Mouse (Mus musculus): ENCODE measurements around the gene Dhrs3. TPM values are rescaled to one million over a fixed set of nuclear protein-coding genes. Genes with fewer than 3 reads are reported as not detected.

Dhrs3 gene
- polyA plus RNA-seq, 1 experiment = 322 TPM

GRCm38 (mm10) chr4:144898036-144898649 lies 5.5 kb downstream of the Dhrs3 start:
- peak; percentile 93 for DNase-seq
- H3K27ac ChIP-seq (ENCODE audit: insufficient read depth, low read depth, low read length) = peak overlapping the region; percentile 88
- 51% methylated on average over 6 of the region's 6 CpGs for WGBS
- no peaks in the 10 kb centered on the region for H3K27me3 ChIP-seq (replicated peaks; ENCODE audit: control insufficient read depth, insufficient read depth, low read length)
- H3K36me3 ChIP-seq (ENCODE audit: control insufficient read depth, insufficient read depth, low read length) = peaks cover 1% of the 10 kb centered on the region; the same call in 1 of the 2 replicates
- no peak overlapping the region for H3K4me3 ChIP-seq (ENCODE audit: insufficient read depth, low read depth, low read length)
- TF ChIP-seq POLR2A (IDR thresholded peaks at IDR 0.05; ENCODE audit: low read depth, low read length) = no peak
- no peak for TF ChIP-seq CTCF (conservative IDR thresholded peaks at IDR 0.05; ENCODE audit: insufficient read depth, insufficient read length, low read depth, low read length)
- peaks cover 60% of the 10 kb centered on the region for H3K4me1 ChIP-seq (ENCODE audit: control insufficient read depth, insufficient read depth, low read length)

GRCm38 (mm10) chr4:144898737-144899136 lies 6.1 kb downstream of the Dhrs3 start:
- Histone ChIP-seq H3K27me3 (replicated peaks; ENCODE audit: control insufficient read depth, insufficient read depth, low read length) (no peaks in the 10 kb centered on the region), H3K36me3 (ENCODE audit: control insufficient read depth, insufficient read depth, low read length) (peaks cover 1% of the 10 kb centered on the region; the same call in 1 of the 2 replicates), H3K27ac (ENCODE audit: insufficient read depth, low read depth, low read length) (peak overlapping the region; percentile 1; the same call in 1 of the 2 replicates), H3K4me1 (ENCODE audit: control insufficient read depth, insufficient read depth, low read length) (peaks cover 66% of the 10 kb centered on the region), H3K4me3 (ENCODE audit: insufficient read depth, low read depth, low read length) (no peak overlapping the region)
- TF ChIP-seq POLR2A (IDR thresholded peaks at IDR 0.05; ENCODE audit: low read depth, low read length) = no peak
- no peak for TF ChIP-seq CTCF (conservative IDR thresholded peaks at IDR 0.05; ENCODE audit: insufficient read depth, insufficient read length, low read depth, low read length)
- no peak for DNase-seq
- 72% methylated on average over 2 of the region's 2 CpGs for WGBS

- Histone ChIP-seq H3K4me3 (ENCODE audit: insufficient read depth, low read depth, low read length) (no peak overlapping the region), H3K4me1 (ENCODE audit: control insufficient read depth, insufficient read depth, low read length) (peaks cover 79% of the 10 kb centered on the region), H3K27ac (ENCODE audit: insufficient read depth, low read depth, low read length) (peak overlapping the region; percentile 95), H3K36me3 (ENCODE audit: control insufficient read depth, insufficient read depth, low read length) (peaks cover 1% of the 10 kb centered on the region; the same call in 1 of the 2 replicates), H3K27me3 (replicated peaks; ENCODE audit: control insufficient read depth, insufficient read depth, low read length) (no peaks in the 10 kb centered on the region)
- WGBS = 32% methylated on average over 5 of the region's 5 CpGs
- peak; percentile 70 for DNase-seq
- no peak for TF ChIP-seq POLR2A (IDR thresholded peaks at IDR 0.05; ENCODE audit: low read depth, low read length)
- TF ChIP-seq CTCF (conservative IDR thresholded peaks at IDR 0.05; ENCODE audit: insufficient read depth, insufficient read length, low read depth, low read length) = no peak
These were observed 9.0 kb downstream of the Dhrs3 start for GRCm38 (mm10) chr4:144901561-144902111.

- peaks cover 80% of the 10 kb centered on the region for H3K4me1 ChIP-seq (ENCODE audit: control insufficient read depth, insufficient read depth, low read length)
- H3K27me3 ChIP-seq (replicated peaks; ENCODE audit: control insufficient read depth, insufficient read depth, low read length) = no peaks in the 10 kb centered on the region
- no peak overlapping the region for H3K4me3 ChIP-seq (ENCODE audit: insufficient read depth, low read depth, low read length)
- H3K36me3 ChIP-seq (ENCODE audit: control insufficient read depth, insufficient read depth, low read length) = peaks cover 1% of the 10 kb centered on the region; the same call in 1 of the 2 replicates
- H3K27ac ChIP-seq (ENCODE audit: insufficient read depth, low read depth, low read length) = peak overlapping the region; percentile 95
- DNase-seq = no peak
- 97% methylated on average over 1 of the region's 1 CpGs for WGBS
- TF ChIP-seq POLR2A (IDR thresholded peaks at IDR 0.05; ENCODE audit: low read depth, low read length) = no peak
These were observed 10.5 kb downstream of the Dhrs3 start for GRCm38 (mm10) chr4:144903088-144903487.

DNA sequence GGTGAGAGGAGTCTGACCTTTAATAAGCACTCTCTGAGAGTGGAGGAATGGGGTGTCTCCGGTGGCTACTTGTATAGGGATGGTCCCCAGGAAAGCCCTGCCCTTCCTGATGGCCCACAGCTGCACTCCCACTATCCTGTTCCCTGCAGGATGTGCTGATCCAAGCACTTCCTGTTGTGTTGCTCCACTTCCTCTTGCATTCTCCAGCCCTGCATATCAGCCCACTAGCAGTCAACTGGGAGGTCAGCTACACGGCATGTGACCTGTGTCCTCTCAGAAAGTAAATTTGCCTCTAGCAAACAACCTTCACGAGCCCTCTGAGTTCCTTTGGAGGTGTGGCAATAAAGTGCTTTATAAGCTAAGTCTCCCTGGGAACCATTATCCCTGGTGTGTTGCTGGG lies 11.3 kb downstream of the Dhrs3 start:
- TF ChIP-seq CTCF (conservative IDR thresholded peaks at IDR 0.05; ENCODE audit: insufficient read depth, insufficient read length, low read depth, low read length) (no peak), POLR2A (IDR thresholded peaks at IDR 0.05; ENCODE audit: low read depth, low read length) (no peak)
- H3K27me3 ChIP-seq (replicated peaks; ENCODE audit: control insufficient read depth, insufficient read depth, low read length) = no peaks in the 10 kb centered on the region
- H3K4me3 ChIP-seq (ENCODE audit: insufficient read depth, low read depth, low read length) = no peak overlapping the region
- DNase-seq = peak; percentile 93
- 11% methylated on average over 3 of the region's 3 CpGs for WGBS
- H3K4me1 ChIP-seq (ENCODE audit: control insufficient read depth, insufficient read depth, low read length) = peaks cover 88% of the 10 kb centered on the region
- H3K36me3 ChIP-seq (ENCODE audit: control insufficient read depth, insufficient read depth, low read length) = peaks cover 1% of the 10 kb centered on the region; the same call in 1 of the 2 replicates
- H3K27ac ChIP-seq (ENCODE audit: insufficient read depth, low read depth, low read length) = peak overlapping the region; percentile 95

DNA sequence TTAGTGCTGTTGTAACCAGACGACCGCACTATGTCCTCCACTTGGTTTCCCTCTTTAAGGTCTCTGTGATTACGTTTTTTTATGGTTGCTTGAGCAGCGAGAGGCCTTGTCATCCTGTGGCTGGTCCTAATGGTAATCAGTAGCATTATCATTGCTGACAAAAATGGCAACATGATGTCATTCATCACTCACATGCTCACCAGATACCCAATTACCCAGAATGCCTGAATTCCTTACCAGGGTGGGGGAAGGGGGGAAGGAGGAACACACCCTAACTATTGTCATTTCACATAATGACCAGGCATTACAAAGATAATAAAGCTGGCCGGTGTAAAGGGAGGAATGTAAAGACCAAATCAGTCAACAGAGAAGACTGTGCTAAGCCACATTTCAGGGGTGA lies 12.5 kb downstream of the Dhrs3 start:
- Histone ChIP-seq H3K27ac (ENCODE audit: insufficient read depth, low read depth, low read length) (peak overlapping the region; percentile 70), H3K36me3 (ENCODE audit: control insufficient read depth, insufficient read depth, low read length) (no peaks in the 10 kb centered on the region), H3K4me3 (ENCODE audit: insufficient read depth, low read depth, low read length) (no peak overlapping the region), H3K4me1 (ENCODE audit: control insufficient read depth, insufficient read depth, low read length) (peaks cover 84% of the 10 kb centered on the region), H3K27me3 (replicated peaks; ENCODE audit: control insufficient read depth, insufficient read depth, low read length) (no peaks in the 10 kb centered on the region)
- DNase-seq = no peak
- WGBS = 51% methylated on average over 5 of the region's 5 CpGs
- TF ChIP-seq POLR2A (IDR thresholded peaks at IDR 0.05; ENCODE audit: low read depth, low read length) = no peak
- no peak for TF ChIP-seq CTCF (conservative IDR thresholded peaks at IDR 0.05; ENCODE audit: insufficient read depth, insufficient read length, low read depth, low read length)

GRCm38 (mm10) chr4:144906001-144906889 lies 13.6 kb downstream of the Dhrs3 start:
- Histone ChIP-seq H3K36me3 (ENCODE audit: control insufficient read depth, insufficient read depth, low read length) (no peaks in the 10 kb centered on the region), H3K27me3 (replicated peaks; ENCODE audit: control insufficient read depth, insufficient read depth, low read length) (no peaks in the 10 kb centered on the region), H3K27ac (ENCODE audit: insufficient read depth, low read depth, low read length) (peak overlapping the region; percentile 70), H3K4me3 (ENCODE audit: insufficient read depth, low read depth, low read length) (no peak overlapping the region), H3K4me1 (ENCODE audit: control insufficient read depth, insufficient read depth, low read length) (peaks cover 80% of the 10 kb centered on the region)
- DNase-seq = peak; percentile 88
- no peak for TF ChIP-seq CTCF (conservative IDR thresholded peaks at IDR 0.05; ENCODE audit: insufficient read depth, insufficient read length, low read depth, low read length)
- TF ChIP-seq POLR2A (IDR thresholded peaks at IDR 0.05; ENCODE audit: low read depth, low read length) = no peak
- 31% methylated on average over 8 of the region's 8 CpGs for WGBS
